Mouse (Mus musculus) lung, embryonic 15.5 days (tissue): Measurements from ENCODE around the gene Gpr4. TPM values are rescaled to one million over a fixed set of nuclear protein-coding genes. Genes with fewer than 3 reads are reported as not detected.

Experiments
- ATAC-seq: fragments of 200-750 bp; cut with Nextera tagmentation; 2 replicates; pipeline ENCODE4 v1.8.0; 2017; ENCODE audit warnings: moderate number of reproducible peaks, borderline replicate concordance; ENCODE audit not compliant: low FRiP score, low TSS enrichment; ENCODE audit errors: extremely low read depth
- H3K27ac ChIP-seq: fragments of 300-500 bp; sonication (generic); 2 replicates; pipeline ENCODE4 v1.5.1; 2015; ENCODE audit warnings: moderate library complexity, mild to moderate bottlenecking, inconsistent platforms
- H3K27me3 ChIP-seq: fragments of 300-500 bp; sonication (generic); 2 replicates; pipeline ENCODE4 v1.6.1; 2015; ENCODE audit warnings: inconsistent platforms
- H3K36me3 ChIP-seq: fragments of 300-500 bp; sonication (generic); 2 replicates; pipeline ENCODE4 v1.6.1; 2015; ENCODE audit warnings: inconsistent platforms
- H3K4me1 ChIP-seq: fragments of 300-500 bp; sonication (generic); 2 replicates; pipeline ENCODE4 v1.6.1; 2015; ENCODE audit warnings: inconsistent platforms
- H3K4me2 ChIP-seq: fragments of 300-500 bp; sonication (generic); 2 replicates; pipeline ENCODE4 v1.6.1; 2015; ENCODE audit warnings: inconsistent platforms, mild to moderate bottlenecking, moderate library complexity
- H3K4me3 ChIP-seq: fragments of 300-500 bp; sonication (generic); 2 replicates; pipeline ENCODE4 v1.5.1; 2015; ENCODE audit warnings: mild to moderate bottlenecking, inconsistent platforms
- H3K9ac ChIP-seq: fragments of 300-500 bp; sonication (generic); 2 replicates; pipeline ENCODE4 v1.6.1; 2015; ENCODE audit warnings: inconsistent platforms
- H3K9me3 ChIP-seq: fragments of 300-500 bp; sonication (generic); 2 replicates; pipeline ENCODE4 v1.6.1; 2016; ENCODE audit warnings: inconsistent platforms
- WGBS: fragments of 180-500 bp; shearing (Covaris S2); methylation state at CpG from one replicate; pipeline ENCODE4 v1.1.7; 2015; 5-methylcytosine and 5-hydroxymethylcytosine counted together
- polyA plus RNA-seq: library from polyadenylated mRNA; unstranded; fragments of >200 nt; fragmentation: Nextera tagmentation; extraction: Ambion mirVana; gene quantifications from 2 replicates; pipeline ENCODE4 v1.2.1, GENCODE M21; 2015

Gene Gpr4
- polyA plus RNA-seq, 1 experiment from 2014 or later: 2.2 TPM

- WGBS: 94% methylated on average over 2 of the region's 2 CpGs
Measured at GRCm38 (mm10) chr7:19247511-19247910, 35.2 kb downstream of the Gpr4 start.

DNA sequence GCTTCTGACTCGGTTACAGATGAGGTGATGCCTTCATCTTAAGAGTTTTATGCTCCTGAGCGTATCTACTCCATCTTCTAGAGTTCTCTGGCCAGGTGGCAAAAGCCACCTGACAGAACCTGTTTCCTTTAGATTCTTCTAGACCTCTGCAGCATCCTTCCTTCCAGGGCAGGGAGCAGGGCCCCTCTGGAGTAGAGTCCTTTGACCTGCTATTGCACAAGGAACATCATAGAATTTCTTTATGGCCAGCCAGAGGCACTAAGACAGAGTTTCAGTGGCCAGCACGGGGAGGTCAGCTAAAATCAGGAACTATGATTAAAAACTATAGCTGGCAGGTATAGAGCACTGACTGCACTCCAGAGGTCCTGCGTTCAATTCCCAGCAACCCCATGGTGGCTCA is 39.7 kb downstream of the Gpr4 start:
- no peak for ATAC-seq
- no peaks in the 10 kb centered on the region for H3K4me1 ChIP-seq

More at GRCm38 (mm10) chr7:19247511-19247910, 35.2 kb downstream of the Gpr4 start:
- Histone ChIP-seq H3K27ac (no peak overlapping the region), H3K4me2 (no peak overlapping the region), H3K4me3 (no peak overlapping the region), H3K9ac (no peak overlapping the region), H3K9me3 (no peaks in the 10 kb centered on the region), H3K27me3 (no peaks in the 10 kb centered on the region), H3K36me3 (peaks cover 24% of the 10 kb centered on the region), H3K4me1 (no peaks in the 10 kb centered on the region)
- ATAC-seq: no peak

GRCm38 (mm10) chr7:19253437-19253836 is 41.1 kb downstream of the Gpr4 start:
- Histone ChIP-seq H3K4me2 (no peak overlapping the region), H3K9me3 (no peaks in the 10 kb centered on the region), H3K27ac (no peak overlapping the region), H3K4me1 (0 out of 2 replicates have a peak, but pooled peaks cover 3% of the 10 kb centered on the region), H3K36me3 (peaks cover 39% of the 10 kb centered on the region), H3K9ac (no peak overlapping the region), H3K27me3 (no peaks in the 10 kb centered on the region), H3K4me3 (no peak overlapping the region)
- 45% methylated on average over 5 of the region's 5 CpGs for WGBS
- no peak for ATAC-seq

More for the DNA sequence above, 39.7 kb downstream of the Gpr4 start:
- Histone ChIP-seq H3K36me3 (peaks cover 30% of the 10 kb centered on the region), H3K4me3 (no peak overlapping the region), H3K9ac (no peak overlapping the region), H3K4me2 (no peak overlapping the region), H3K9me3 (no peaks in the 10 kb centered on the region), H3K27ac (no peak overlapping the region), H3K27me3 (no peaks in the 10 kb centered on the region)
- 73% methylated on average over 4 of the region's 4 CpGs for WGBS

GRCm38 (mm10) chr7:19255395-19255794 is 43.1 kb downstream of the Gpr4 start:
- no peaks in the 10 kb centered on the region for H3K27me3 ChIP-seq
- no peak overlapping the region for H3K9ac ChIP-seq
- peaks cover 59% of the 10 kb centered on the region for H3K36me3 ChIP-seq
- H3K27ac ChIP-seq: no peak overlapping the region
- H3K9me3 ChIP-seq: no peaks in the 10 kb centered on the region
- H3K4me1 ChIP-seq: 0 out of 2 replicates have a peak, but pooled peaks cover 3% of the 10 kb centered on the region
- WGBS: 84% methylated on average over 17 of the region's 17 CpGs
- no peak overlapping the region for H3K4me2 ChIP-seq
- H3K4me3 ChIP-seq: no peak overlapping the region
- no peak for ATAC-seq

GRCm38 (mm10) chr7:19256567-19256966 is 44.2 kb downstream of the Gpr4 start:
- peaks cover 70% of the 10 kb centered on the region for H3K36me3 ChIP-seq

DNA sequence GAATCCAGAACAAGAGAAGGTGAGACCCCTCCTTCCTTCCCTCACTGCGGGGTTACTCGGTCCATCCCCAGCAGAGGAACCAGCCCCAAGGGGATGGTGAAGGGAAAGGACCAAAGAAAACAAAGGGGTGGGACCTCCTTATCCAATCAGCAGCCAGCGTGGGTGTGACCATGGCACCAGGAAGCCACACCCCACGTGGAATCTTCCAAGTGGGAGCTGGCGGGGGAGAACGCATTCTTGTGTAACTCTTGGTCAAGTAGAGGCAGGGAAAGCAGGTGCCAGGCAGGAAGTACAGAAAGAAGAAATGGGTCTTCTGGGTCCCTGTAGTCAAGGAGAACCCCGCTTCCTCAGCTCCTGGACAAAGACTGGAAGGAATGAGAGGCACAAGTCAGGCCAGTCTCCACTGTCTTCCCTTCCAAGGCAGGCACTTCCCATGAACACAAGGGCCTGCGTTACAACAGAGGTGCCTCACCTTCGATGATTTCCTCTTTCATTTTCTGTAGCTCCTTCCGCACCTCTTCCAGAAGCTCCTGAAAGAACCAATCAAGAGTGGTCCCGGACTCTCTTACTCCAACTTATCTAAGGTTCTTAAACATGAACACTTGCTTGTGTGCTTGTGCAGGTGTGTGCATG is 45.2 kb downstream of the Gpr4 start:
- WGBS: 34% methylated on average over 11 of the region's 11 CpGs
- Histone ChIP-seq H3K27me3 (no peaks in the 10 kb centered on the region), H3K9ac (no peak overlapping the region), H3K4me2 (no peak overlapping the region), H3K4me3 (no peak overlapping the region), H3K9me3 (no peaks in the 10 kb centered on the region), H3K4me1 (0 out of 2 replicates have a peak, but pooled peaks cover 3% of the 10 kb centered on the region), H3K36me3 (peaks cover 80% of the 10 kb centered on the region), H3K27ac (0 out of 2 replicates have a peak overlapping the region, but pooled peaks have one; percentile 1)
- ATAC-seq: peak; percentile 82

More at GRCm38 (mm10) chr7:19256567-19256966, 44.2 kb downstream of the Gpr4 start:
- H3K27me3 ChIP-seq: no peaks in the 10 kb centered on the region
- H3K27ac ChIP-seq: no peak overlapping the region
- H3K4me1 ChIP-seq: 0 out of 2 replicates have a peak, but pooled peaks cover 3% of the 10 kb centered on the region
- ATAC-seq: no peak
- H3K4me3 ChIP-seq: no peak overlapping the region
- H3K9me3 ChIP-seq: no peaks in the 10 kb centered on the region
- H3K4me2 ChIP-seq: no peak overlapping the region
- H3K9ac ChIP-seq: no peak overlapping the region
- 75% methylated on average over 7 of the region's 7 CpGs for WGBS

DNA sequence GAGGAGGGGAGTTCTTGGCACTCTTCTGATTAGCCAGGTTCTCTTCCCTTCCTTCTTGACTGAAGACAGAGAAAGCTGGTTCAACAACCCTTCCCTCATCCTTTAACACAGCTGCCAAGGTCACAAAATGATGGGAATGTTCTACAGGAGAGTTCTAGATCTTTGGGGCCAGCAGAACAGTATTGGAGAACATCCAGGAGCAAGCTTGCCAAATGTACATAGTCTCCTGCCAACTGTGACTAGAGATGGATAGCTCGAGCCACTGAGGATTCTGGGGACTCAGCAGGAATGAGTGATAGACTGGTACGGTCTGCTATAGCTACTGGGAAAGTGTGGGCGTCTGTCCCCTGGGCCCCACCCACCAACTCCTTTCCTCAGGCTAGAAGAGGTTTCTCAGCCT is 46.0 kb downstream of the Gpr4 start:
- no peaks in the 10 kb centered on the region for H3K9me3 ChIP-seq
- no peak overlapping the region for H3K9ac ChIP-seq
- ATAC-seq: no peak
- peaks cover 88% of the 10 kb centered on the region for H3K36me3 ChIP-seq
- 0 out of 2 replicates have a peak overlapping the region, but pooled peaks have one; percentile 1 for H3K27ac ChIP-seq
- 72% methylated on average over 3 of the region's 3 CpGs for WGBS
- no peak overlapping the region for H3K4me2 ChIP-seq
- H3K4me3 ChIP-seq: no peak overlapping the region
- no peaks in the 10 kb centered on the region for H3K27me3 ChIP-seq
- 0 out of 2 replicates have a peak, but pooled peaks cover 3% of the 10 kb centered on the region for H3K4me1 ChIP-seq

DNA sequence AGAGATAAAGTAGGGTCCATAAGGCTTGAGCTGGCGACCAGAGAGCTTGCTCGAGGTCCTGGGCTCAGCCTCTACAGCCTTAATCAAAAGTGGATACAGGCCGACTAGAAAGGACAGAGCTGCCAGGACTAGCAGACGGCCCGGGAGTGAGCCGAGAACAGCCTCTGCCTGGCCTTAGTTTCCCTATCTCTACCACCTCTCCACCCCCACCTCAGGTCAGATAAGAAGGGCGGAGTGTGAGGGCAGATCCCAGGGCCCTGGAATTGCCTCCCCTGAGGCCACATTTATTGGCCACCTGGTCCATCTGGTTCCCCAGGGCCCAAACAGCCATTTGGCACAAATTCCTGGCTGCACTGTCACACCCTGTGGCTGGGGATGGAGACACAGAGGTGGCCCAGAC is 52.8 kb downstream of the Gpr4 start:
- peaks cover 60% of the 10 kb centered on the region for H3K36me3 ChIP-seq
- peaks cover 39% of the 10 kb centered on the region for H3K4me1 ChIP-seq
- no peak overlapping the region for H3K27ac ChIP-seq
- H3K4me2 ChIP-seq: no peak overlapping the region
- H3K9ac ChIP-seq: no peak overlapping the region
- ATAC-seq: no peak
- no peaks in the 10 kb centered on the region for H3K9me3 ChIP-seq
- 70% methylated on average over 7 of the region's 7 CpGs for WGBS
- no peak overlapping the region for H3K4me3 ChIP-seq
- H3K27me3 ChIP-seq: no peaks in the 10 kb centered on the region

DNA sequence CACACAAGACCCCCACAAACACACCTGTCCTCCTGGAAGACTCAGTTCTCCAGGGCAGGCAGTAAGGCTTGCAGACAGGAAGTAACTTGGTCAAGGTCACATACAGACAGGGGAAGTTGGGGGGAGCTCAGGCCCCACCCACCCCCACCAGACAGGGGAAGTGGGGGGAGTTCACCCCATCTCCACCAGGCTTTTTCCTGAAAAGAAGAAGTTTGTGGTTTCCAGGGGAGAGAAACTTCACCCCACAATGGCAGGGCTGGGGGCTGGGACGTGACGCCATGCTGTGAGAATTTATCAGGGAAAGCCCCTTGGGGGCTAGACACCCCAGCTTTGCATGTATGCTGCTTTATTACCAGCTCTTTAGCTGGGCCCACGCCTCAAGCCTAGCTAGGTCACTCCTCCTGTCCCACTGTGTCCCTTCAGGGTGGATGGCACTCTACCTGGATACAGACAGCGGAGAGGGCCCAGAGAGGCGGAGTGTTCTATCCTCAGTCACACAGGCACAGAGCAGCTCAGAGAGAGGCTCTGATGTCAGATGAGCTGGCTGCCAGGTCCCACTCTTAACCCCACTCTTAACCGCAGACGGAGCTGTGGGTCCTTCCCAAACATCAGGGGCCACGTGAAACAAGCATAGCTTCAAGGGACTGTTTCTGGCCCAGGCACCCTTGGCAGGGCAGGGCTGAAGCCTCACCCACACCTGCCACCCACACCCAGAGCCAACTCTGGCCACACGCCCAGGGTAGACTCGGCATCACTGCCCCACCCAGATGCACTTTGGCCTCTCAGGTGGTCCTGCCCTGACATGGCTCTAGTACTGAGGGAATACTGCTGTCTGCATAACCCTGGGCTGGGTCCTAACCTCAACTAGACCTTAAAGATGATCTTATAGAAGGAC is 53.8 kb downstream of the Gpr4 start:
- Histone ChIP-seq H3K36me3 (peaks cover 49% of the 10 kb centered on the region), H3K27me3 (no peaks in the 10 kb centered on the region), H3K9ac (no peak overlapping the region), H3K9me3 (no peaks in the 10 kb centered on the region), H3K4me1 (peaks cover 39% of the 10 kb centered on the region), H3K4me2 (no peak overlapping the region; the same call in 1 of the 2 replicates), H3K4me3 (no peak overlapping the region), H3K27ac (0 out of 2 replicates have a peak overlapping the region, but pooled peaks have one; percentile 31)
- ATAC-seq: no peak
- WGBS: 65% methylated on average over 10 of the region's 10 CpGs

GRCm38 (mm10) chr7:19267051-19267450 is 54.7 kb downstream of the Gpr4 start:
- Histone ChIP-seq H3K4me1 (peaks cover 39% of the 10 kb centered on the region), H3K27me3 (no peaks in the 10 kb centered on the region), H3K9ac (no peak overlapping the region), H3K4me2 (peak overlapping the region; percentile 6; the same call in 1 of the 2 replicates), H3K4me3 (no peak overlapping the region), H3K36me3 (peaks cover 41% of the 10 kb centered on the region), H3K9me3 (no peaks in the 10 kb centered on the region), H3K27ac (peak overlapping the region; percentile 31; the same call in 1 of the 2 replicates)
- no peak for ATAC-seq
- 44% methylated on average over 10 of the region's 10 CpGs for WGBS

DNA sequence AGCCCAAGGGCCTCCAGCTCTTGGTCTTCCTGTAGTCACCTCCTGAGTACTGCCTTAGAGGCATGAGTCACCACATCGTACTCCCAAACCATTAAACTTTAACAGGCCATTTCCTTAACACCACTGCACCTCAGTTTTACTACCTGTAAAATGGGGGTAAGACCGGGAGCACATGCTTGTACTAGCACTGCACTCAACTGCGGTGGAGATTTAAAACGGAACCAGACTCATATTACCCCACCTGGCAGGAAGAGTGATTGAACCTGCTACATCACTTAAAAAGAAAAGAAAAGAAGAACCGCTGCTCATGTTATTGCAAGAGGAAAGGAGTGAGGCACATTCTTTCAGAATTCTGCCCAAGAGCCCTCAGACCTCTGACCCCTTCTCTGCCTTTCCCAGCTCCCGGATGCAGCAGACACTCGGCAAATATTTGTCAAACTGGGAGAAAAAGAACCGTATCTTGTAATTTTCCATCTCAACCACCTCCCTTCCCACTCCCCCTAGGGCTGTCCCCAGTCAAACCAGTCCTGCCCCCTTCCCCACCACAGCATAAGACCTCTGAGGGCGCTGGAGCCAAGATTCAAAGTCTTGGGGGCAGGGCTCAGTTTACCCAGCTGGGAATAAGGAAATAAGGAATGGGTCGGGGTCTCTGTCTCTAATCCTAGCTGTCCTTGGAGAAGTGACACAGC is 56.8 kb downstream of the Gpr4 start:
- H3K27ac ChIP-seq: peak overlapping the region; percentile 97
- 17% methylated on average over 10 of the region's 10 CpGs for WGBS
- ATAC-seq: peak; percentile 47
- H3K36me3 ChIP-seq: peaks cover 20% of the 10 kb centered on the region
- H3K4me2 ChIP-seq: peak overlapping the region; percentile 95
- no peaks in the 10 kb centered on the region for H3K27me3 ChIP-seq
- H3K9me3 ChIP-seq: no peaks in the 10 kb centered on the region
- peaks cover 39% of the 10 kb centered on the region for H3K4me1 ChIP-seq
- H3K4me3 ChIP-seq: peak overlapping the region; percentile 75
- H3K9ac ChIP-seq: peak overlapping the region; percentile 86
